Mouse (Mus musculus): ENCODE data around the gene Rnf224.

Gene Rnf224

GRCm38 (mm10) chr2:25225811-25226379 is 10.7 kb downstream of the Rnf224 start:
- DNase-seq (ENCODE audit: low spot score) = no peak

GRCm38 (mm10) chr2:25224766-25225752 is 11.5 kb downstream of the Rnf224 start:
- peak; percentile 100 for DNase-seq (ENCODE audit: low spot score)

- no peak for DNase-seq (ENCODE audit: low spot score)
Measured at GRCm38 (mm10) chr2:25224492-25224765, 12.2 kb downstream of the Rnf224 start, which contains the start of gene Tubb4b. Gene Tubb4b (minus strand): TSS chr2:25224702.

- no peak for DNase-seq (ENCODE audit: low spot score)
Measured at GRCm38 (mm10) chr2:25223681-25224491, 12.7 kb downstream of the Rnf224 start.

GRCm38 (mm10) chr2:25221331-25221772 is 15.2 kb downstream of the Rnf224 start:
- no peak for DNase-seq (ENCODE audit: low spot score)

GRCm38 (mm10) chr2:25218445-25218844 is 18.1 kb downstream of the Rnf224 start, which contains the start of gene Fam166a:
Gene Fam166a (plus strand): TSS chr2:25218745.
- DNase-seq (ENCODE audit: low spot score) = no peak

- no peak for DNase-seq (ENCODE audit: low spot score)
Measured at GRCm38 (mm10) chr2:25217666-25218065, 18.9 kb downstream of the Rnf224 start.

- no peak for DNase-seq (ENCODE audit: low spot score)
Measured at GRCm38 (mm10) chr2:25214444-25214843, 22.1 kb downstream of the Rnf224 start, which contains the start of gene Stpg3. Gene Stpg3 (minus strand): TSS chr2:25214637.

GRCm38 (mm10) chr2:25213266-25213865 is 23.2 kb downstream of the Rnf224 start:
- no peak for DNase-seq (ENCODE audit: low spot score)

GRCm38 (mm10) chr2:25211121-25211670 is 25.4 kb downstream of the Rnf224 start, which contains the start of gene Nelfb:
Gene Nelfb (minus strand): TSS chr2:25211489.
- DNase-seq (ENCODE audit: low spot score) = peak; percentile 51

- no peak for DNase-seq (ENCODE audit: low spot score)
Measured at GRCm38 (mm10) chr2:25210686-25211085, 25.9 kb downstream of the Rnf224 start.

GRCm38 (mm10) chr2:25207593-25207992 is 29.0 kb downstream of the Rnf224 start:
- no peak for DNase-seq (ENCODE audit: low spot score)

GRCm38 (mm10) chr2:25203631-25204214 is 32.9 kb downstream of the Rnf224 start:
- DNase-seq (ENCODE audit: low spot score) = no peak

- no peak for DNase-seq (ENCODE audit: low spot score)
Measured at GRCm38 (mm10) chr2:25200631-25201030, 36.0 kb downstream of the Rnf224 start.

- no peak for DNase-seq (ENCODE audit: low spot score)
Measured at GRCm38 (mm10) chr2:25197946-25198345, 38.6 kb downstream of the Rnf224 start.

GRCm38 (mm10) chr2:25197191-25197590 is 39.4 kb downstream of the Rnf224 start:
- DNase-seq (ENCODE audit: low spot score) = no peak

GRCm38 (mm10) chr2:25196172-25196954 is 40.2 kb downstream of the Rnf224 start, which contains the start of gene Tor4a:
Gene Tor4a (minus strand): TSS chr2:25196886.
- DNase-seq (ENCODE audit: low spot score) = no peak

- no peak for DNase-seq (ENCODE audit: low spot score)
Measured at GRCm38 (mm10) chr2:25195211-25196156, 41.1 kb downstream of the Rnf224 start.

Measured in layer of hippocampus, adult 9-10 months (tissue).